Mouse (Mus musculus) A20 (cell line): ENCODE data around the gene Smc1a.
A peak's percentile ranks its signal among the peaks of the same experiment; 100 is the strongest.
"Not testable (repeated sequence)": the region's sequence is repeated elsewhere in the genome, so short reads cannot be mapped to it uniquely, and the experiment has no call there.

Experiments used
- DNase-seq: peaks from one replicate; pipeline ENCODE4 v3.0.0-alpha.2; 2011; ENCODE audit warnings: low read depth, low spot score

Gene Smc1a

DNA sequence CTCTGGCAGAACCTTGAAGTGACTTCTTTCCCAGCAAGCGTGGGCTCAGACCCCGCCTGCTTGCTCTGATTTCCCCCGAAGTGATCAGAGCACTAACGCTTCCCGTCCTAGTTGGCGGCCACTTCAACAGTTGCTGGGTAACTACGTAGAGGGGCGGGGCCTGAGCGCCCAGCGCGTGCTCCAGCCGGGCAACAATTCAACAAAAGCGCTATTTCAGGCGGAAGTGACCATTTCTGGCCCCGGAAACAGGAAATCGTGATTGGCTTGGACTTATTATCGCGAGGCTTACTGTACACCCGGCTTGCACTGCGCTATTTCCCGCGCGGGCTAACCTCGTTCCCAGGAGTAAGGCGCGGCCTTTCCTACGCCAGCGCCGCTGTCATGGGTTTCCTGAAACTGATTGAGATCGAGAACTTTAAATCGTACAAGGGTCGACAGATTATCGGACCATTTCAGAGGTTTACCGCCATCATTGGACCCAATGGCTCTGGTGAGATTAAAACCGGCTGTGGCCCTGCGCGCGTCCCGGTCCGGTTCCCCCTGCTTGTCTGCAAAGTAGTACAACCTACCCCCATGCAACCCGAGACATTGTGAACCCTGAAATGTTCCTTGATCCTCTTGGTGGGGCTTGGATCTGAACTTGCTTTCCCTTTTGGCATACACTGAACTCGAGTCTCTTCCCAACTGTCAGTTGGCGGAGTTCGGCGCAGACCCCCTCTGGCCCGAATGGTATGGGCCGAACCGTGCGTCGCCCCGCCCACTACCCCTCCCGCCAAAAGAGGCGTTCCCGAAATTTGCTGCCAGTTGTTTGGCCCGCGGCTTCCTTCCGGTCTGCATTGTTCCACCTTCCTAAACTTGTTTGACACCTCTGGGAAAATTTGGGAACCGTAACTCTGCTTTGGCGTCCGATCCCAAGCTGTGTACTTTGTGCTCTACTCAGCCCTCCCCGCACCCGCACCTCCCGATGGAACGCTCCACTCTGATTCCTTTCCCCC, at the start of gene Smc1a, which contains the start of gene Ribc1:
TSS of gene Smc1a (plus strand) at position 278 of the 995 bp plus-strand sequence.
TSS of gene Ribc1 (minus strand) at position 145 of the 995 bp plus-strand sequence.
- peak; percentile 94 for DNase-seq

- DNase-seq = no peak
These were observed 17.1 kb upstream of the Smc1a start for GRCm38 (mm10) chrX:151999006-151999710.

- DNase-seq = peak; percentile 16
These were observed 15.0 kb upstream of the Smc1a start for GRCm38 (mm10) chrX:152001182-152001684.

GRCm38 (mm10) chrX:152001737-152002710, 14.2 kb upstream of the Smc1a start, which contains the start of gene Hsd17b10:
Hsd17b10 (plus strand) TSS chrX:152001845.
- peak; percentile 81 for DNase-seq

DNA sequence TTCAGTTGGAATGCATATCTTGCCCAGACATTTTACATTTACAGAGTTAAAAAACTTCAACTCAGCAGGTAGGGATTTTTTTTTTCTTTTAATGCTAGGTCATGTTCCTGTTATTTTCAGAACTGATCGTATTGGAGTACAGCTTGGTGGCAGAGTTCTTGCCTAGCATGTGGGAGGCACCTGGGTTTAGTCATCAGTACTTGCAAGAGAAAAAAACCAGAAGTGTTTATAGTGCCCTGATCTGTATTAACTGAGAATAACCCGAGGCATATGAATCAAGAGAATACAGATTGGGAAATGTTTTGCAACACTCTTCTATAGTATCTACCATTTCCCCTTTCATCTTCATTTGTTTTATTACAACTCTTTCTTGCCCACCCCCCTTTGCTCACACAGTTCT, 13.4 kb upstream of the Smc1a start:
- DNase-seq = peak; percentile 14

GRCm38 (mm10) chrX:152007863-152008262, 8.4 kb upstream of the Smc1a start:
- no peak for DNase-seq

DNA sequence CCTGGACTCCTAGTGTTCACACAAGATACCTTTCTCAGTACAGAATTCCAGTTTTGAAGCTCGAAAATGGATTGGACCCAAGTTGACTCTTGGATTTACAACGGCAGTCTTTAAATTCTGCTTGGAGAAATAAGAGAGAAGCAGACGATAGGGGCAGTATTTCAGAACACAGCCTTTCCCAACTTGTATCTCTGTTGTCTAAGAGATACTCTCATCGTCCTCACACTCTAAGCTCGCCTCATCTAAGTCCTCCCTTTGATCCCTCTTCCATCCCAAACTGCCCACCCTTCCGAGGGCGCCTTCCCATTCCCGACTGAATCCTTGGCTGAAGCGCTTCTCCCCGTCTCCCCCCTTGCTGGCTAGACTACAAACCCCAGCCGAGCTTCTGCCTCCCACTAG, 477 bp upstream of the Smc1a start:
- no peak for DNase-seq

- DNase-seq = no peak
These were observed 958 bp downstream of the Smc1a start for GRCm38 (mm10) chrX:152017186-152017585.

DNA sequence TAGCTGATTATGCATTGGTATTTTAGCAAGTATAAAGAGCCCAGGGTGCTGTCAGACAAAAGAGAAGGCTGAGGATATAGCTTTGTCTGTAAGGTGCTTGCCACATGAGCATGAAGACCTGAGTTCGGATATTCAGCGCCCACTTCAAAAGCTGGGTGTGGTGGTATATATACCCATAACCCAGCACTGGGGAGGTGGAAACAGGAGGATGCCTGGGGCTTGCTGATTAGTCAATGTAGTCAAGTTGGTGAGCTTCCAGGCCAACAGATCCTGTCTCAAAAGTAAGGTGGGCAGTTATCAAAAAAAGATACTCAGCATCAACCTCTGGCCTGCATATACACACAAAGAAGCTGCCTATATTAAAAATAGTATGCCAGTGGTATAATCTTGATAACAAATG, 3.1 kb downstream of the Smc1a start:
- no peak for DNase-seq

DNA sequence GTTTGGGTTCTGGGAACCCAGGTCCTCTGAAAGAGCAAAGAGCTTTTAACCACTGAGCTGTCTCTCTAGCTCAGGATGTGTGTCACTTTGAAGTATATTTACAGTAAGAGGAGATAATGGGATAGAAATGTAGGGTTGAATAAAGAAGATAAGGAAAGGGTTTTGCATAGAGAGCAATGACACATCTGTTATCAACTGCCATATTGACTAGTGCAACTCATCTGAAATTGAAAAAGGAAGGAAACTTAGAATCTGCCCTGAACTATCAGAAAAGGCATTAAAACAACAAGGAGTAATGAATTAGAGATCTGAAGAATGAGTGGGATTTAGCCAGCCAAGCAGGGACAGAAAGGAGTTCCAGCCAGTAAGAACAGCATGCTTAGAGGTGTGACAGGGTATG, 23.6 kb downstream of the Smc1a start:
- no peak for DNase-seq

- DNase-seq = no peak
These were observed 31.0 kb downstream of the Smc1a start for GRCm38 (mm10) chrX:152047230-152047629.

DNA sequence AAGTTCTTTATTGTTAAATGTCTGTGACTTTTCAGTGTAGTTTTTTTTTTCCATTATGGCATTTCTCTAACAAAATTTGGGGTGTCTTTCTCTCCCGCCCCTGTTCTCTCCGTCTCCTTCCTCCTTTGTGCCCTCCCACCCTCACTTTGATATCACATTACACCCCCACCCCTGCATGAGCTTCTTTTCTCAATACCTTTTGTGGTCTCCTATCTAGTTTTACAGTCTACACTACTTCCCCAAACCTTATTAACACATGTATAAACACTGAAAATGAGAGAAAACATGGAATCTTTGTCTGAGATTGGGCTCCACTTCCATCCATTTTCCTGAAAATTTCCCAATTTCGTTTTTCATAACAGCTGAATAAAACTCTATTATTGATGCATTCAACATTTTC, 36.3 kb downstream of the Smc1a start:
- DNase-seq = no peak

GRCm38 (mm10) chrX:152054094-152054493, 37.9 kb downstream of the Smc1a start:
- no peak for DNase-seq

DNA sequence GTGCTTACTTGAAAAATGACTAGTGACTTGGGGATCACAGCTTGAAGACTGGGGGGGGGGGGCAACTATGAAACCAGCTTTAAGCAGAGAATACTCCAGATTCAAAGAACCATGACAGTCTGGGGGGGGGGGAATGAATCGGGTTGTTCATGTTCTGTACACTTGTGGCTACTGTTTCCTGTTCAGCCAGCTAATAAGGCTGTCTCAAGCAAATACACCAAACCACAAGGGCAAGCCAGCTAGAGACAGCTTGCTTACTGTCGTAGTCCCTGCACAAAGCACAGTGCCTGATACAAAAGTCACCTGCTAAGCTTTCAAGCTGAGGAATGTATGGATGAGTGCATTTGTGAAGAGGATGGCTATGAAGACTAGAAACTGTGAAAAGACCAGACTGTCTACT, 49.4 kb downstream of the Smc1a start:
- DNase-seq = peak; percentile 56

- peak; percentile 65 for DNase-seq
These were observed 51.6 kb downstream of the Smc1a start for GRCm38 (mm10) chrX:152067789-152068188.

DNA sequence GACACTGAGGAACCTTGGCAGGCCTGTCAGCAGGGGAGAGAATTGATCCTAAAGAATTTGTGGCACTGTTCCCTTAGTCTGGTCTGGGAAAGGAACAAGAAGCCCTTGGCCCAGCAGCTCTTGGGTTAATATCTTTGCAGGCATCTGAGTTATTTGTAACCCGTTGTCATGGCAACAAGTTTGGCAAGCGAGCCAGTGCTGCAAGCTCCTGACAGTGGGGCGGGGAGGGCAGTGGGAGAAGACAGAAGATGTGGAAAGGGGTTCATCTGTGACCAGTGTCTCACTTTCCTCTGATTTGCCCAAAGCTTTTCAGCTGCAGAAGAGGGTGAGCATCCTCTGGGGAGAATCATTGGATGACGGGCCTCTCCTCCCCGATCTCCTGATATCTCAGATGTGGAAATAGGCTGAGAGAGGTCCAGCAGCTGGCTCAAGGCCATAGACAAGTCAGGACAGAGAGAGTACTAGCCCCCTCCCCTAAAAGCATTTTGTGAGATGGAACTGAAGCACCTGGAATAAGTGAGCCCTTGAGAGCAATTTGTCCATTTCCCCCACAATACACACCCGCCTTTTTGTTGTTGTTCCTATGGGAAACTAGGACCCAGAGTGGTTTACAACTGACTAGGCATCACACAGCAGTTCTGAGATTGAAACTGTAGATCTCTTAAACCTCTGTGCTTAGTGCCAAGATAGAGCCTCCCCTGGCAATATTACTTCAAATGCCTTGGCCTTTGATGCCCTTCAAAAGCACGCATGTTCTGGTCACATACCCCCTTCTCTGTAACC, 73.8 kb downstream of the Smc1a start:
- DNase-seq = not testable (repeated sequence)

- DNase-seq = no peak
These were observed 81.3 kb downstream of the Smc1a start for GRCm38 (mm10) chrX:152097572-152097971.
